Mouse (Mus musculus) layer of hippocampus, postnatal 14 days (tissue): ENCODE measurements around the gene Rbm43. TPM values are rescaled to one million over a fixed set of nuclear protein-coding genes. Genes with fewer than 3 reads are reported as not detected.

Experiments
- DNase-seq, 2 experiments: peaks; one replicate each; pipeline ENCODE4 v3.0.0; 2021 to 2022; ENCODE audit warnings: low spot score in 2 of 2, mixed read lengths in 1 of 2
- long read RNA-seq, 2 experiments: library from polyadenylated mRNA; stranded (forward); transcript quantifications; one replicate each; pipeline ENCODE4 v2.0.0; 2021
- total RNA-seq, 2 experiments: library from RNA; stranded (reverse); gene quantifications; 2 replicates each; pipeline ENCODE4 v1.2.3; 2021

Gene Rbm43
- total RNA-seq, result 10 to 100 TPM; 21.7 to 21.8 TPM
- long read RNA-seq, experiment 1, transcript Rbm43-201 (5 exons, 2,057 nt), result major isoform, 6 of 15 reads
- long read RNA-seq, experiment 1, partial matches to known transcripts, result 0 of 15 reads
- long read RNA-seq, experiment 1, other reads (novel, unspliced or antisense), result 7 of 15 reads
- long read RNA-seq, experiment 2, transcript Rbm43-201 (5 exons, 2,057 nt), result major isoform, 10 of 24 reads
- long read RNA-seq, experiment 2, partial matches to known transcripts, result 0 of 24 reads
- long read RNA-seq, experiment 2, other reads (novel, unspliced or antisense), result 11 of 24 reads

DNA sequence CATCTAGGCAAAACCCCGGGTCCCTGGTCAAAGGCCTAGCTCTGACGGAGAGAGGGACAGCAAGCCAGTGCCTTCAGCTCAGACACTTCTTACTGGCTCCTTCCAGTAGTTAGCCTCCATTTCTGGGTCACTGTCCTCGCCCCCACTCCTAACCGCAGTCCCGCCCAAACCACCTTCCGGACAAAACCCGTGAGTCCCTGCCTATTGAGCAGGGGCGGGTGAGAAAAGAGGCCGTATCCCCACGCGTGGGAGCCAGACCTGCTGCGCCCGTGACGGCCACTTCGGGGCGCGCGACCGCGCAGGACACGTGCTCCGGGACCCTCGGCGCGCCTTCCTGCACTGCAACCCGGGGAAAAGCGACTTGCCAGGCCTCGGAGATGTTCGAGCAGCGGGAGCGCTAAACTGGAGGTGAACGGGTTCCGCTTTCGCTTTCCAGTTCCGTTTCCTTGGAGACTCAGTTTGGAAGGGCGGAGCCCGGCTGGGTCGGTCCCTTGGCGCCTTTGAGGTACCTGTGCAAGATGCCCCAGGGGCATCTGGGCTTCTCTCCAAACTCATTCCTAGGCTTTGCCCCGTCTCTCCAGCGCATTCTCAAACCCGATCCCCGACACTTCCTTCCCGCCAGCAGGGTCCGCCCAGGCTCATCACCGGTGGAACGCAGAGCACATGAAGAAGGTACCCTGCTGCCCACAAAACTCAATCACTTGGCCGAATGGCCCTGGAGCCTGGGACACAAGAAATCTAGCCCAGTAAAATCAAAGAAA, at the start of gene Rbm43:
Rbm43 (minus strand) TSS at position 590 of the 761 bp plus-strand sequence.
- peak; percentile 64 to 74 for DNase-seq

DNA sequence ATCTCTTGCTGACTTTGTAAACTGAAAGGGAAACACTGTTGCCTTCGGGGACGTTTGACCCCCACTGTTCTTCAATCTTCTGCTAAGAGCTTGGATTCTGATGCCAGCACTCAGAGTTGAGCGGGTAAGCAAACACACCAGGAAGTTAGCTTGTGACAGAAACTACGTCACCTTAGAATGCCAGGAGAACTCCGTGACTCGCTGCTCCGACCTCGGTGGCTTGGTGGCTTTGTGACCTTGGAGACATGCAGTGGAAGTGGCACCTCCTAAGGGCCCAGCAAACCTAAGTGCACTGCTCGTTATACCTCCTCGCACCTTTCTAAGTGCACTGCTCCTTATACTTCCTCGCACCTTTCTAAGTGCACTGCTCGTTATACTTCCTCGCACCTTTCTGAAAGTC, 47.3 kb upstream of the Rbm43 start:
- no peak for DNase-seq

DNA sequence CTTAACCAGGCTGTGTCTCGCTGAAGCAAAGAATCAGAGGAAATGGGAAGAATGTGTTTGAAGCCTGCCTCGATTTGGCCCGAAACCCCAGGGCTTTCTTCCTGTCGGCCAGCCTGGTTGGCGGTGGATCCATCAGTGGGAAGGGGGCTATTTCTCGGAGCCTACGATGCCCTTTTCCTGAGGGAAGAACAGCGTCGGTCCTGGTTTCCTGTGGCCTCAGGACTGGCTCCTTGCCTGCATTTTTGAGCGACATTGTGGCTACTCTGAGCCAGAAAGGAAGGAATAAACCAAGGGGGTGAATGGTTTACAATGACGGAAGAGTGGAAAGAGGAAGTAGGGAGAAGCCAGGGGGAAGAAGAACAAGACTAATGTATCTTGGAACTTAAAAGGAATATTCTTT, 46.7 kb upstream of the Rbm43 start:
- no peak for DNase-seq

- peak in 1 of 2 experiments; percentile 2 for DNase-seq
These were observed 38.5 kb upstream of the Rbm43 start, which contains the start of gene Nmi for GRCm38 (mm10) chr2:51973410-51973968. Gene Nmi (minus strand): TSS chr2:51973494.

DNA sequence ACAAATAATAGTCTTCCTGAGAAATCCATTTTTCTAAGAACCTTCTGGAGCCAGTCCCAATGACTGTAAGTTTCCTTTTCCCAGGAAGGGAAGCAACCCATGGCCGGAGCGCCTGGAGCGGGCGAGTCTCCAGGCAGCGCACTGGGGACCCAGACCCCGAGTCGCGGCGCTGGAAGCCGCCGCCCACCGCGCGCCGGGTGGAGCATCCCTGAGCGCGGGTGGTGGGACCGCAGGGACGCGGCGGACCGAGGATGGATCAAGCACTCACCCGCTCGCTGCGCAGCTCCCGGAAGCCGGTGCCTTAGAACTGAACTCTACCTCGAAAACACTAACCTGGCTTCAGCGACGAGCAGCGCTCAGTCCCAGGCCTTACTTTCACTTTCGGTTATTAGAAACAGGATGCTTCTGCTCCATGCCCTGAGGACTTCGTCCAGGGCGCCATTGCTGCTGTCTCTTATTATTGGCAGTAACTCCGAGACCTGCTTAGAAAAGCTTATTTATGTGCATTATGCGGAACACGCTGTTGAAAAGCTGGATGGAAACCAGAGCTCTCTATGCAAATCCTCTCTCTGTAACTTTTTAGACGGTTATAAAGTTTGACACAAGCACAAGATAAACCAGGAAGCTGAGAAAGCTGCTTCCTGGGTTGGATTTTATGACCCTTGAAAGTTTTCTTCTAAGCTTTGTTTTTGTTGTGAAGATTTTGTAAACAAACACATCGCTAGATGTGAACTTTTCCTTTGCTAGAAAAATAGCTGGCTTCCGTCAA, 37.9 kb upstream of the Rbm43 start:
- DNase-seq, result peak; percentile 6 to 20

- no peak for DNase-seq
These were observed 37.2 kb upstream of the Rbm43 start for GRCm38 (mm10) chr2:51972142-51972541.

DNA sequence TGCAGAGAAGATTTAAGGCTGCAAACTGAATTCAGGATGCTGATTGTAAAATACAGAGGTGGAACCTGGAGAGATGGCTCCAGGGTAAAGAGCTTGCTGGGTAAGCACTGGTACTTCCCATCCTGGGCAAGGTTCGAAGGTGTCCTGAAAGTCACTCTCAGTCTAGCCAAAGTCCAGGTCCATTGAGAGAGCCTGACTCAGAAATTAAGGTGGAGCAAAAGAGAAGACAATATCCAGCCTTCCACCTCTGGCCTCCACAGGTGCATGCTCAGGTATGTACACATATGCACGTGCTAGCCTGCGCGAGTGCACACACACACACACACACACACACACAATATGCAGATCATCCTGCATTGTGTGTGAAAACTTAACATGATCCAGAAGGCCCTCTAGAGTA, 35.9 kb upstream of the Rbm43 start:
- no peak for DNase-seq

DNA sequence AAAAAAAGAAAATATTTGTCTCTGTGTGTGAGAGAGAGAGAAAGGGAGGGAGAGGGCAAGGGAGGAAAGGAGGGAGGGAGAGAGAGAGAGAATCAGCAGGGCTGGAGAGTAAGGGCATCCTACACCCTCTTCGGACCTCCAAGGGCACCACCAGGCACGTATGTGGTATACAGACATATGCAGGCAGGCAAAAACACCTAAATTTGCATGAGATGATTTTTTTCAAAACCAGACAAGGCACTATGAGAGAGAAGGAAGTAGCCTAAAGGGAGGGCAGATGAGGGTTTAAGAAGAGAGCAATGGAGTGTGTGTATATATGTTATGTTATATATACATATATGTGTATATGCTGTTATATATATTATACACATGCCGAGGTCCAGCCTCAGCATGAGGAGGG, 32.3 kb upstream of the Rbm43 start:
- DNase-seq, result no peak

DNA sequence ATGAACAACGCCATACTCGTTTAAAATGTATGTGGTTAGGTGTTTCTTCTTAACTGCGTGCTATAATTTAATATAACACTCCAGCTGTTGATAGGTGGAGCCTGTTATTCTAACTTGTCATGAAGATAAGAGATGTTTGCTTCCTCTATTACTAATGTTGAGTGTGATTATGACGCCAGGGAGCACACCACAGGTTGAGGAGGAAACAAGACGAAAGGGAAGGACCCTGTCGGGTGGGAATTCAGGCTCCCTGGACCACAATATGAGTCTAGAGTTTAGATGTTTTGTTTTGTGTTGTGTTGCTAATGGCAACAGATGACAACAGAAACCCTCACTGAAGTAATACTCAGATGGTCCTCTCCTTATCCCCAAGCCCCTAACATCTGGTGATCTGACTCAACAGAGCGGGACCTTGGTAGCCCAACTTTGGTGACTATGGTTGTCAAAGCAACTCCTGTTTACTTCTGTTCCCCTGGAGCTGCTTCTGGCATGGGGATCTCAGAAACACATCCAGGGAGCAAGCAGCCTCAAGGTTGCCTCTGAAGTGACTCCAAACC, 18.8 kb upstream of the Rbm43 start:
- no peak for DNase-seq

DNA sequence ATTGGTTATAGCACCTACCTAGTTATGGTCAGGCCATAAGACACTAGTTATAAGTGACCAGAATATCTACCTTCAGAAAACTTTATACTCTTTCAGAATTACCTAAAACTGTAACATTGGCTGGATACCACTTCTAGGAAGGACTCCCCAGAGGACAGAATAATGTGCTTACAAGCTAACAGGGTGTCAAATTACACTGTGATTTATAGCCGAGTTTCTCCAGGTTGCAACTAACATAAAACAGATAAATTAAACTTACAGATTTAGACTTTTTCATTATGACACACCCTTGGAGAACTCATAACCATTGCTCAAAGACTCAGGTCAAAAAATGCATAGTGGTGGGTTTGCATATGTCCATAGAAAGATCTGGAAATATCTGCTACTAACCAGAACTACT, 15.9 kb upstream of the Rbm43 start:
- no peak for DNase-seq

GRCm38 (mm10) chr2:51948105-51948830, 13.3 kb upstream of the Rbm43 start:
- no peak for DNase-seq

- DNase-seq, result no peak
These were observed 10.8 kb upstream of the Rbm43 start for GRCm38 (mm10) chr2:51945812-51946211.

- no peak for DNase-seq
These were observed 6.9 kb upstream of the Rbm43 start for GRCm38 (mm10) chr2:51941832-51942231.

- no peak for DNase-seq
These were observed 3.8 kb upstream of the Rbm43 start for GRCm38 (mm10) chr2:51938750-51939149.

DNA sequence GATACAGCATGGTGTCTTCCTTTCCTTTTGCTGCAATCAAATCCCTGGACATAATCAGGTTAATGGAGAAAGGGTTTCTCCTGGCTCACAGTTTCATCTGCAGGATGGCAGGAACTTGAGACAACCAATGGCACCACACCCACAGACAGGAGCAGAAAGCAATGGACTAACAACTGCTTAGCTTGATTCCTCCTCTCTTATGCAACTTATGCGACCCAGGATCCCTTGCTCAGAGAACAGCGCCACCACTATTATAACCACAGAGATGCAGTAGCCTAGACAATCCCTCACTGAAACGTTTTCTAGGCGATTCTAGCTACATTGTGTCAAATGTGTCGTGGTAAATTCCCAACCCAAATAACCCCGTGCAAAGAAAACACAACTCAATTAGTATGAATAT, 2.0 kb upstream of the Rbm43 start:
- no peak for DNase-seq

DNA sequence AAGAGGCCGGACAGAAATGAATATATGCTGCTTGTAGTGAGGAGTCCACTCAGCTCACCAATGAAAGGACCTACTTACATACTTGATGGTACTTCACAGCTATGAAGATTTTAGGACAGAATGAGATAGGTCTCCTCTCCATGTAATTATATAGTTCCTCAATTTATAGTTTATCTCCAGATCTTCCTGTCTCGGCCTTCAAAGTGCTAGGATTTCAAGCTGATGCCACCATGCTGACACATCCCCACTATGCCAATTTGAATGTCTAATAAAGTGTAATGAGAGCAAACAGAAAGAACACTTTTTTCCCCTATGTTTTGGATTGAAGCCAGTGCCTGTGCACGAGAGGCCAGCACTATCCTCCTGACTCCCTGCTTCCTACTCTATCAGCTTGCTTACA, 1.6 kb upstream of the Rbm43 start:
- DNase-seq, result no peak

- no peak for DNase-seq
These were observed 958 bp upstream of the Rbm43 start for GRCm38 (mm10) chr2:51935921-51936320.

DNA sequence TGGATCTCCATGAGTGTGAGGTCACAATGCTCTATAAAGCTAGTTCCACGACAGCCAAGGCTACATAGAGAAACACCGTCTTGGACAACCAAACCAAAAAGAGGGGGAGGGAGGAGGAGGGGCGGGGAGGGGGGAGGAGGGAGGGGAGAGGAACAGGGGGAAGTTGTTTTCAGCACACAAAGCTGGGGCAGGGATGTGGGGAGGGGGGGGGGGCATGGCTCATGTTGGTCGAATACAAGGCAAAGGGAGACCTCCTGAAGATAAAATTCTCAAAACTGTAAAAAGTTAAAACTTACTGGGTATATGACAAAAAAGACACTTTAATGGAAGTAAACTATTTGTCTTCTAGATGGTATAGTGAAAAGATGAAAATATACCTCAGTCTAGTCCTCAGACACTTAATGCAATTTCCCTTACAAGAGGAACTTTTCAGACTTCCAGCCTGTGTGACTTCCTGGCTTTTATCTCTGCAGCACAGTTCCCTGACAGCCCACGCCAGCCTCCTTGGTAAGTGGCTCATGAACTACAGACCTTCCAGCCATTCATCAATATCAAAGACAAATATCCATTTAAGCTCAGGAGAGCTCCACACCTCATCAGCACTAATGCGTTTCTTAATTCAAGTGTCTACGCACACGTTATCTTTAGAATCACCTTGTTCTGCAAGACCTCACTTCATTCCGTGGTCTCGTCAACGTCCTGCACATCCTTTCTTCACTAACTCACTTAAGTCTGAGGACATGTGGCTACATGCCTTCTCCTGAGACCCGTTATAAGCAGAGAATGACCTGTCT, 1.4 kb downstream of the Rbm43 start:
- no peak for DNase-seq

DNA sequence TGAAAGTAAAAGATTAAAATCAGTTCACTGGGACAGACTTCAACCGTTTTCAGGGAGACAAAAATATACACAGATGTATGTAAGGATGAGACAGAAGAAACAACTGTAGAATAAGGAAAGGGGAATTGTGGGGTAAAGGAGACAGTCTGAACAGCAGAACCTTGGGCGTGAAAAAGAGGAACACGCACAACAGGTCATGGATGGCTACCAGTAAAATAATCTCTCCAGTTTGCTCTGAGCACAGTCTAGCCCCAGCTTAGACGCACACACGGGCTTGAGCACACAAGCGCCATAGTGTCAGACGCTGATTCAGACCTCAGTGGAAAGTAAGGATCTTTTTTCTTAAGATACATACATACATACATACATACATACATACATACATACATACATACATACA, 3.7 kb downstream of the Rbm43 start:
- DNase-seq, result no peak
